Mouse (Mus musculus): ENCODE measurements around the gene Cep95.
"Not testable (repeated sequence)": the region's sequence is repeated elsewhere in the genome, so short reads cannot be mapped to it uniquely, and the experiment has no call there.

The Cep95 gene

GRCm38 (mm10) chr11:106777395-106777794 lies 11.7 kb upstream of the Cep95 start:
- no peak for DNase-seq

- no peak for DNase-seq
These were observed 10.9 kb upstream of the Cep95 start for GRCm38 (mm10) chr11:106778132-106778531.

GRCm38 (mm10) chr11:106778589-106779387 lies 10.3 kb upstream of the Cep95 start:
- no peak for DNase-seq

GRCm38 (mm10) chr11:106779388-106780088 lies 9.5 kb upstream of the Cep95 start, which contains the start of gene Polg2:
Polg2 (minus strand) TSS chr11:106779537.
- DNase-seq: peak; percentile 99

GRCm38 (mm10) chr11:106780089-106780425 lies 9.0 kb upstream of the Cep95 start:
- no peak for DNase-seq

GRCm38 (mm10) chr11:106780590-106781220 lies 8.3 kb upstream of the Cep95 start:
- DNase-seq: no peak

GRCm38 (mm10) chr11:106782271-106782670 lies 6.8 kb upstream of the Cep95 start:
- DNase-seq: not testable (repeated sequence)

GRCm38 (mm10) chr11:106782841-106783764 lies 5.9 kb upstream of the Cep95 start:
- no peak for DNase-seq

GRCm38 (mm10) chr11:106784476-106784875 lies 4.6 kb upstream of the Cep95 start:
- no peak for DNase-seq

- DNase-seq: no peak
These were observed 4.0 kb upstream of the Cep95 start for GRCm38 (mm10) chr11:106785043-106785442.

GRCm38 (mm10) chr11:106787131-106788025 lies 1.7 kb upstream of the Cep95 start:
- DNase-seq: peak; percentile 99

GRCm38 (mm10) chr11:106788026-106788774 lies 852 bp upstream of the Cep95 start:
- peak; percentile 100 for DNase-seq

- no peak for DNase-seq
These were observed 597 bp downstream of the Cep95 start for GRCm38 (mm10) chr11:106789649-106790048.

GRCm38 (mm10) chr11:106793846-106794245 lies 4.8 kb downstream of the Cep95 start:
- DNase-seq: no peak

GRCm38 (mm10) chr11:106795679-106796078 lies 6.6 kb downstream of the Cep95 start:
- peak; percentile 91 for DNase-seq

GRCm38 (mm10) chr11:106802069-106802627 lies 13.1 kb downstream of the Cep95 start:
- no peak for DNase-seq

- not testable (repeated sequence) for DNase-seq
These were observed 18.4 kb downstream of the Cep95 start for GRCm38 (mm10) chr11:106807442-106807841.

GRCm38 (mm10) chr11:106812410-106813136 lies 23.5 kb downstream of the Cep95 start:
- DNase-seq: peak; percentile 62

GRCm38 (mm10) chr11:106814601-106815320 lies 25.7 kb downstream of the Cep95 start:
- peak; percentile 88 for DNase-seq
